Mouse (Mus musculus) liver, embryonic 11.5 days (tissue): ENCODE data around the gene Gemin5. TPM values are rescaled to one million over a fixed set of nuclear protein-coding genes. Genes with fewer than 3 reads are reported as not detected.
A peak's percentile ranks its signal among the peaks of the same experiment; 100 is the strongest.
"Not testable (repeated sequence)": the region's sequence is repeated elsewhere in the genome, so short reads cannot be mapped to it uniquely, and the experiment has no call there.

ENCODE experiments used
- ATAC-seq: fragments of 200-750 bp; cut with Nextera tagmentation; replicated peaks from 2 replicates; pipeline ENCODE4 v1.8.0; 2017; ENCODE audit warnings: moderate number of reproducible peaks, mild to moderate bottlenecking, moderate TSS enrichment, moderate library complexity; ENCODE audit not compliant: low FRiP score
- DNase-seq: peaks from one replicate; pipeline ENCODE4 v3.0.0-alpha.2; 2017; ENCODE audit warnings: low spot score
- H3K27ac ChIP-seq: fragments of 300-500 bp; sonication (generic); 2 replicates; pipeline ENCODE4 v1.5.1; 2014; ENCODE audit warnings: mild to moderate bottlenecking, low read depth, low read length, control low read depth
- H3K27me3 ChIP-seq: fragments of 300-500 bp; sonication (generic); replicated peaks from 2 replicates; pipeline ENCODE4 v1.6.1; 2014; ENCODE audit warnings: low read length, mixed read lengths; ENCODE audit not compliant: control insufficient read depth, insufficient read depth
- H3K36me3 ChIP-seq: fragments of 300-500 bp; sonication (generic); 2 replicates; pipeline ENCODE4 v1.6.1; 2014; ENCODE audit warnings: mild to moderate bottlenecking, low read length, moderate library complexity, mixed read lengths; ENCODE audit not compliant: control insufficient read depth, insufficient read depth
- H3K4me1 ChIP-seq: fragments of 300-500 bp; sonication (generic); replicated peaks from 2 replicates; pipeline ENCODE4 v1.6.1; 2014; ENCODE audit warnings: low read length, mixed read lengths; ENCODE audit not compliant: control insufficient read depth, insufficient read depth
- H3K4me2 ChIP-seq: fragments of 300-500 bp; sonication (generic); 2 replicates; pipeline ENCODE4 v1.6.1; 2014; ENCODE audit warnings: mild to moderate bottlenecking, control low read depth, moderate library complexity
- H3K4me3 ChIP-seq: fragments of 300-500 bp; sonication (generic); 2 replicates; pipeline ENCODE4 v1.5.1; 2014; ENCODE audit warnings: low read depth, low read length, control low read depth
- H3K9ac ChIP-seq: fragments of 300-500 bp; sonication (generic); 2 replicates; pipeline ENCODE4 v1.6.1; 2014; ENCODE audit warnings: low read depth, low read length, control low read depth
- H3K9me3 ChIP-seq: fragments of 300-500 bp; sonication (generic); 2 replicates; pipeline ENCODE4 v1.6.1; 2016; ENCODE audit warnings: low read length, inconsistent platforms, mixed read lengths; ENCODE audit not compliant: control insufficient read depth
- WGBS: fragments of 180-500 bp; shearing (Covaris S2); extraction: QIAGEN DNeasy Blood & Tissue Kit; methylation state at CpG from one replicate; pipeline ENCODE4 v1.1.7; 2014; 5-methylcytosine and 5-hydroxymethylcytosine counted together
- polyA plus RNA-seq: library from polyadenylated mRNA; unstranded; fragments of >200 nt; fragmentation: Nextera tagmentation; extraction: Ambion mirVana; gene quantifications from 2 replicates; pipeline ENCODE4 v1.2.1, GENCODE M21; 2014

The Gemin5 gene
- polyA plus RNA-seq, 1 experiment from 2014 or later = 36.6 TPM

DNA sequence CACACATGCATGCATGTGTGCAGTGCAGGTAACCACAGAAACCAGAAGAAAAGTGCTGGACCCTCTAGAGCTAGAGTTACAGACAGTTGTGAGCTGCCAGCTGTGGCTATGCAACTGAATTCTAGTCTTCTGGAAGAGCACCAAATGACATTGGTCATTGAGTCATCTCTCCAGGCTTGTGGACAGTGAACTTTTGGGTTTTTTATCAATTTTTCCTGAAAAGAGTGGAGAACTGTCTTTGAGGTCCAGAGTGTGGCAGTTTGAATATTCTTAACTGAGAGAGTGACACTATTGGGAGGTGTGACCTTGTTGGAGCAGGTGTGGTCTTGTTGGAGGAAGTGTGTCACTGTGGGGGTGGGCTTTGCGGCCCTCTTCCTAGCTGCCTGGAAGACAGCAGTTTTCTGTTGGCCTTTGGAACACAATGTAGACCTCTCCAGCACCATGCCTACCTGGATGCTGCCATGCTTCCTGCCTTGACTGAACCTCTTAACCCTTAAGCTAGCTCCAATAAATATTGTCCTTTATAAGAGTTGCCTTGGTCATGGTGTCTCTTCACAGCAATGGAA is 42.1 kb upstream of the Gemin5 start:
- Histone ChIP-seq H3K4me2 (no peak overlapping the region), H3K36me3 (no peaks in the 10 kb centered on the region), H3K4me1 (peaks cover 27% of the 10 kb centered on the region), H3K27me3 (no peaks in the 10 kb centered on the region), H3K4me3 (no peak overlapping the region), H3K9ac (no peak overlapping the region), H3K9me3 (no peaks in the 10 kb centered on the region), H3K27ac (no peak overlapping the region)
- 76% methylated on average over 1 of the region's 1 CpGs for WGBS
- no peak for DNase-seq
- ATAC-seq = no peak

DNA sequence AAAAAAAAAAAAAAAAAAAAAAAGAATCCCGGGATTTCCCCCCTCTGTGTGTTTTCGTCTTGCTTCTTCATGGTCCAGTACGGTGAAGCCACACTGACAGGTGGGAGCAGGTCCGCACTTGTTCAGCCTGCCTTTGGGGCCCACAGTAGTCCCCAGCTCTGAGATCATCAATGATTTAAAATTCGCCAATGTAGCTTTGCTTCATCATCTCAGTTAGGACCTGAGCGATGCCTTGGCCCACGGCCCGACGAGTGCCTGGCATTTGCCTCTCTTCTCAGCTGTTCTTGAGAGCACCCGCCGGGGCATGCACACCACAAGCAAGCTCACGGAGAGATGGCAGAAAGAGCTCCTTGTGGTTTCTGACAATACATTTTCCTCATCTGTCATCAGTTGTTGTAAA is 32.7 kb upstream of the Gemin5 start:
- DNase-seq (no peak), ATAC-seq (no peak)
- H3K4me2 ChIP-seq = no peak overlapping the region
- peaks cover 6% of the 10 kb centered on the region for H3K4me1 ChIP-seq
- 89% methylated on average over 12 of the region's 12 CpGs for WGBS
- no peaks in the 10 kb centered on the region for H3K9me3 ChIP-seq
- no peak overlapping the region for H3K4me3 ChIP-seq
- no peak overlapping the region for H3K9ac ChIP-seq
- H3K27me3 ChIP-seq = no peaks in the 10 kb centered on the region
- H3K27ac ChIP-seq = no peak overlapping the region
- H3K36me3 ChIP-seq = no peaks in the 10 kb centered on the region

- no peak overlapping the region for H3K27ac ChIP-seq
- 91% methylated on average over 4 of the region's 4 CpGs for WGBS
Observed at GRCm38 (mm10) chr11:58200226-58200625, 31.9 kb upstream of the Gemin5 start.

DNA sequence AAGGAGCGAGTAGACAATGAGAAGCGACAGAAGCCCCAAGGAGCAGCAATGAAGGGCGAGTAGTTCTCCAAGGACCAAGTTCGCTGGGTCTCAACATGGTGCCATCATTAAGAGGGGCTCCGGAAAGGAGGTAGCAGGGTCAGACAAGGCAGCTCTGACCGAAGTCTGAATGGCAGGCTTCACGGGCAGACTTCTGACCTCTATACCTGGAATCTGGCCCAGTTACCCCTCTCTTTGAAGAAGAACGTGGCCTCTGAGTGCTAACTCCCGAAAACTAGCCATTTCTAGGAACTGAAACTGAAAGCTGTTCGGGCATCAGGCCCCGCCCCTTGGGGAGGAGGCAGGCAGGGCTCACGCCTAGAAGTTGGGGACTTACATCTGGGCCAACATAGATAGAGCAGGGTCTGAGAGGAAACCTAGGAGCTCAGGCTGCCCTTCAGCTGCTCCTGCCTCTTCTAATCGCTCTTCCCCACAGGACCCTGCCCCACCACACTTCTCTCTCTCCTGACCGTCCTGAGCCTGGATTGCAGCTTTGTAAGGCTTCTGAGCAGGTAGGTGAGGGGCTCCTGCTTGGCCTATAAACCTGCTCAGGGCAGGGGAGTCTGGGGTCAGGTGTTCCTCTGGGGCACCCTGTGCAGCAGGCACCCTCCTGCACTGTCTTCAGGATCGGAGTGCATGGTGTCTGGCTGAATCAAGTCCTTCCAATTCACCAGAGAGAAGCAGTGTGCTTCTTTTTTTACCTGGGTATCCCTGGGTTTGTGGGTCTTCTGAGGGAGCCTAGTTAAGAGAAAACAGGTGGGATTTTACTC is 31.1 kb upstream of the Gemin5 start, which contains the start of the genes Igtp and Irgm2:
Igtp (plus strand) TSS at position 328 of the 809 bp plus-strand sequence.
Irgm2 (plus strand) TSS at position 390 of the 809 bp plus-strand sequence.
- H3K9ac ChIP-seq = peak within 1 kb of the TSS; percentile 82
- H3K9me3 ChIP-seq, H3K4me1 ChIP-seq, H3K36me3 ChIP-seq, H3K27me3 ChIP-seq: not testable (repeated sequence)
- DNase-seq (peak; percentile 78), ATAC-seq (peak; percentile 99)
- H3K4me3 ChIP-seq = peak within 1 kb of the TSS; percentile 75
- WGBS = 6% methylated on average over 14 of the region's 15 CpGs
- H3K4me2 ChIP-seq = peak within 1 kb of the TSS; percentile 86
- peak within 1 kb of the TSS; percentile 66; the same call in 1 of the 2 replicates for H3K27ac ChIP-seq

More at GRCm38 (mm10) chr11:58200226-58200625, 31.9 kb upstream of the Gemin5 start:
- H3K9ac ChIP-seq = no peak overlapping the region
- H3K4me3 ChIP-seq = 0 out of 2 replicates have a peak overlapping the region, but pooled peaks have one; percentile 10
- DNase-seq (no peak), ATAC-seq (no peak)
- peak overlapping the region; percentile 86; the same call in 1 of the 2 replicates for H3K4me2 ChIP-seq
- H3K27me3 ChIP-seq = no peaks in the 10 kb centered on the region
- H3K4me1 ChIP-seq = peaks cover 6% of the 10 kb centered on the region
- no peaks in the 10 kb centered on the region for H3K36me3 ChIP-seq
- H3K9me3 ChIP-seq = no peaks in the 10 kb centered on the region

DNA sequence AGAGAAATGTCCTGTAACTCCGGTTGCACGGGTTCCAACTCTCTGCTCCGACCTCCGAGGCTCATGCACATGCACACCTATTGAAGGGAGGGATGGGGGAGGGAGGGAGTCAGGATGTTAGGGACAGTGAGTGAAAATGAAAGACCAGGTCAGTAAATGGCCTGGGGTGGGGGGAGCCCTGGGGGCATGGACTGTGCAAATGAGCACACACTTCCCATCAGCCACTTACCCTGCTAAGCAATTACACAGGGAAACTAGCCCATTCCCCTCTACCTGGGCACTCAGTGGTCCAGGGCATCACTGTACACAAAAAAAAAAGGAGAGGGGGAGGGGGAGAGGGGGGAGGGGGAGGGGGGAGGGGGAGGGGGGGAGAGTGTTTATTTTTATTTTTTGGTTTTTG is 30.3 kb upstream of the Gemin5 start:
- H3K27me3 ChIP-seq = no peaks in the 10 kb centered on the region
- H3K4me1 ChIP-seq = peaks cover 9% of the 10 kb centered on the region
- peak overlapping the region; percentile 75 for H3K4me3 ChIP-seq
- ATAC-seq = no peak
- H3K4me2 ChIP-seq = peak overlapping the region; percentile 86
- DNase-seq = no peak
- no peaks in the 10 kb centered on the region for H3K36me3 ChIP-seq
- 81% methylated on average over 4 of the region's 4 CpGs for WGBS
- H3K9ac ChIP-seq = no peak overlapping the region; the same call in 1 of the 2 replicates
- no peak overlapping the region for H3K27ac ChIP-seq
- no peaks in the 10 kb centered on the region for H3K9me3 ChIP-seq

DNA sequence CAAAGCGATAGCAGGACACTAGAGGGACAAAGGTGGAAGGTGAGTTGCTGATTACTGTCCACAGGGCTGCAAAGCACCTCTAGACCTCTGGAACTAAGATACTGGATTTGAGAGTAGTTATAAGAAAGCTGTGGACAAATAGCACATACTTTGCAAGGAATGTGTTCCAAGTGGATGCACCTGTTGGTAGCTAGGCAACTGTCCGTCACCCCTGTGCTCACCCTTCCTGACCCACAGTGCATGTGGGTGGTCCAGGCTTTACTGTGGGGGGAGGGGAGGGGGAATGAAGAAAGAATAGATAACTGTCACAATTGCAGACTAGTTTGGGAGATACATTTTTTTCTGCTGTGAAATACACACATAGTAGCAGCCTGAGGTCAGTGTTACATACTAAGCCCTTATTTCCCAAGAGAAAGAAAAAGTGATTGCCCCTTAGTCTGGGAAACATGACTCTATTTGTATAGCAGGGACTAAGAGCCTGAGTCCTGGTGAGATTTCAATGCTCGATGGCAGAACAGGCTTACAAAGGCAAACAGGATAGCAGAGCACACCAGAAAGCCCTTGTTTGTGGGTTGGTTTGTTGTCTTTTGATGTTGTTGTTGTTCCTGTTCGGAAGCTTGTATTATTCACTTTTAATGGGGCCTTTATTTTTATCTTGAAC is 25.7 kb upstream of the Gemin5 start:
- no peak for DNase-seq
- H3K4me3 ChIP-seq = no peak overlapping the region
- H3K27ac ChIP-seq = no peak overlapping the region
- H3K36me3 ChIP-seq = no peaks in the 10 kb centered on the region
- ATAC-seq = no peak
- H3K9me3 ChIP-seq = no peaks in the 10 kb centered on the region
- no peak overlapping the region for H3K9ac ChIP-seq
- 0 out of 2 replicates have a peak, but pooled peaks cover 4% of the 10 kb centered on the region for H3K4me1 ChIP-seq
- no peaks in the 10 kb centered on the region for H3K27me3 ChIP-seq
- H3K4me2 ChIP-seq = no peak overlapping the region
- WGBS = 60% methylated on average over 4 of the region's 4 CpGs

- 0 out of 2 replicates have a peak, but pooled peaks cover 4% of the 10 kb centered on the region for H3K4me1 ChIP-seq
- H3K9me3 ChIP-seq = no peaks in the 10 kb centered on the region
- DNase-seq (no peak), ATAC-seq (no peak)
- 65% methylated on average over 3 of the region's 3 CpGs for WGBS
- H3K9ac ChIP-seq = no peak overlapping the region
- H3K4me2 ChIP-seq = no peak overlapping the region
- H3K27me3 ChIP-seq = no peaks in the 10 kb centered on the region
- H3K36me3 ChIP-seq = no peaks in the 10 kb centered on the region
- H3K27ac ChIP-seq = no peak overlapping the region
- H3K4me3 ChIP-seq = no peak overlapping the region
Observed at GRCm38 (mm10) chr11:58193326-58193725, 25.0 kb upstream of the Gemin5 start.

DNA sequence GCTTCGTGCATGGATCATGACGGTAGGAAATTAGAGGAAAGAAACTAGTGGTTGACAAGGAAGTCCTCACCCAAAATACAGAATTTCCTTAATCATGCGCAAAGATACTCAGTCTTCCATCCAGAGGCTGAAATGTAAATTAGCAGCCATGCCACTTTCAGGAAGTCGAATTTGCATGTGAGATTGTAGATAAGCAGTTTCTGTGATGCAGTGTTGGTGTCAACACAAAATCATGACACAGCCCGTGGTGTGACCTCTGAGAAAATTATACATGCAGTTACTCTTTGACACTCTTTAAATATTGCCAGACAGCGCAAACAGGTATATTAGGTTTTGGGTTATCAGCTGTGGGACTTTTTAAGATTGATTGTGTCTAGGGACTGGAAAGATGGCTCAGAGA is 21.3 kb upstream of the Gemin5 start:
- H3K4me1 ChIP-seq = 0 out of 2 replicates have a peak, but pooled peaks cover 4% of the 10 kb centered on the region
- H3K27me3 ChIP-seq = no peaks in the 10 kb centered on the region
- H3K4me3 ChIP-seq = no peak overlapping the region
- H3K9ac ChIP-seq = no peak overlapping the region
- DNase-seq (no peak), ATAC-seq (no peak)
- no peaks in the 10 kb centered on the region for H3K9me3 ChIP-seq
- 86% methylated on average over 6 of the region's 6 CpGs for WGBS
- H3K27ac ChIP-seq = no peak overlapping the region
- H3K36me3 ChIP-seq = no peaks in the 10 kb centered on the region
- no peak overlapping the region for H3K4me2 ChIP-seq
